Mouse (Mus musculus) midbrain, embryonic 11.5 days (tissue): ENCODE data around the gene Calml3. TPM values are rescaled to one million over a fixed set of nuclear protein-coding genes. Genes with fewer than 3 reads are reported as not detected.
"Not testable (repeated sequence)": the region's sequence is repeated elsewhere in the genome, so short reads cannot be mapped to it uniquely, and the experiment has no call there.

Experiments
- ATAC-seq: fragments of 200-750 bp; cut with Nextera tagmentation; 2 replicates; pipeline ENCODE4 v1.8.0; 2017; ENCODE audit warnings: moderate TSS enrichment, moderate library complexity; ENCODE audit not compliant: low FRiP score
- DNase-seq: peaks from one replicate; pipeline ENCODE4 v3.0.0; 2015; ENCODE audit warnings: low spot score; ENCODE audit errors: missing footprints
- H3K27ac ChIP-seq: fragments of 300-500 bp; sonication (generic); 2 replicates; pipeline ENCODE4 v1.5.1; 2014; ENCODE audit warnings: low read depth, low read length
- H3K27me3 ChIP-seq: fragments of 300-500 bp; sonication (generic); 2 replicates; pipeline ENCODE4 v1.6.1; 2014; ENCODE audit warnings: mild to moderate bottlenecking, low read length, moderate library complexity, mixed read lengths; ENCODE audit not compliant: control insufficient read depth, insufficient read depth
- H3K36me3 ChIP-seq: fragments of 300-500 bp; sonication (generic); 2 replicates; pipeline ENCODE4 v1.6.1; 2014; ENCODE audit warnings: mild to moderate bottlenecking, low read length, moderate library complexity, mixed read lengths; ENCODE audit not compliant: control insufficient read depth, insufficient read depth
- H3K4me1 ChIP-seq: fragments of 300-500 bp; sonication (generic); 2 replicates; pipeline ENCODE4 v1.6.1; 2014; ENCODE audit warnings: low read length; ENCODE audit not compliant: control insufficient read depth, insufficient read depth
- H3K4me2 ChIP-seq: fragments of 300-500 bp; sonication (generic); 2 replicates; pipeline ENCODE4 v1.6.1; 2014; ENCODE audit warnings: mild to moderate bottlenecking, moderate library complexity
- H3K4me3 ChIP-seq: fragments of 300-500 bp; sonication (generic); 2 replicates; pipeline ENCODE4 v1.5.1; 2014; ENCODE audit warnings: low read depth, low read length
- H3K9ac ChIP-seq: fragments of 300-500 bp; sonication (generic); 2 replicates; pipeline ENCODE4 v1.6.1; 2014; ENCODE audit warnings: low read length
- H3K9me3 ChIP-seq: fragments of 300-500 bp; sonication (generic); 2 replicates; pipeline ENCODE4 v1.6.1; 2016; ENCODE audit warnings: low read length; ENCODE audit not compliant: control insufficient read depth
- WGBS: fragments of 180-500 bp; shearing (Covaris S2); extraction: QIAGEN DNeasy Blood & Tissue Kit; methylation state at CpG from one replicate; pipeline ENCODE4 v1.1.7; 2014; 5-methylcytosine and 5-hydroxymethylcytosine counted together
- polyA plus RNA-seq: library from polyadenylated mRNA; unstranded; fragments of >200 nt; fragmentation: Nextera tagmentation; extraction: Ambion mirVana; gene quantifications from 2 replicates; pipeline ENCODE4 v1.2.1, GENCODE M21; 2014

The Calml3 gene
- not detected in 2 replicates for polyA plus RNA-seq

DNA sequence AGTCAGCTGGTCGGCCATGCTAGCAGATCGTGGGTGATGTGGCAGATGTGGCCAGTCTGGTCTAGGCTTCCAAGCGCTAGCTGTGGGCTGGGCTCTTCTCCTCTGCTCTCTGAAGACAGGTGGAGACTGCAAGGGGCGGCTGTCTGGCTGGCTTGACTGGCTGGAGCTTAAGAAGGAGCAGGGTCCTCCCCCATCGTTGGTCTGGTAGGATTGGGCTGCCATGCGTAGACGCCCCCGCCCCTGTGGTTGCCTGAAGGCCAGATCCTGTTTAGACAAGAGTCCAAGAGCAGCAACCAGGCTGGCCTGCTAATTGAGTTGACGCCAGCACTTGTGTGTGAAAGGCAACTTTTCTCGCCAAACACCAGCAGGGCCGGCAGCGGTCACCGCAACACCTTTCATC is at the start of gene Calml3:
TSS of gene Calml3 (minus strand) at position 131 of the 400 bp plus-strand sequence.
- no peak for DNase-seq
- H3K4me3 ChIP-seq: no peak within 1 kb of the TSS
- H3K4me2 ChIP-seq: no peak within 1 kb of the TSS
- H3K4me1 ChIP-seq: no peaks in the 10 kb centered on the region
- H3K27me3 ChIP-seq: no peaks in the 10 kb centered on the region
- no peak for ATAC-seq
- no peak within 1 kb of the TSS for H3K9ac ChIP-seq
- WGBS: 88% methylated on average over 13 of the region's 13 CpGs
- H3K27ac ChIP-seq: no peak within 1 kb of the TSS
- H3K36me3 ChIP-seq: no peaks in the 10 kb centered on the region
- no peaks in the 10 kb centered on the region for H3K9me3 ChIP-seq

DNA sequence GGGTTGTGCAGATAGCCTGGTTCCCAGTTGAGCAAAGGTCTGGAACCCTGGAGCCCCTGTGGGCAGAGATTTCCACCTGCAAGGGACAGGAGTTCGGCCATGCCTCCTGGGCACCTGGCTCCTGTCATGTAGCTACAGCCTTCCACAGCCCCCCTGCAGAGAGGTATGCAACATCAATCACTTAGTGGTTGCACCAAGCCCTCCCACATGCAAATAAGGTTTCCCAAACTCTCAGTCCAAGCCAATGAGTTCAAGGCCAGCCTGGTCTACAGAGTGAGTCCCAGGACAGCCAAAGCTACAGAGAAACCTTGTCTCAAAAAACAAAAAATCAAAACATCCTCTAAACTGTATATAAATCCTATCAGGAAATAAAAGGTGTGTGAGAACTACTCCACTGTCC is 46.2 kb upstream of the Calml3 start:
- Histone ChIP-seq H3K9me3 (no peaks in the 10 kb centered on the region), H3K27me3 (no peaks in the 10 kb centered on the region), H3K36me3 (no peaks in the 10 kb centered on the region), H3K27ac (no peak overlapping the region), H3K4me1 (no peaks in the 10 kb centered on the region), H3K4me2 (no peak overlapping the region), H3K9ac (no peak overlapping the region), H3K4me3 (no peak overlapping the region)
- ATAC-seq (no peak), DNase-seq (no peak)
- 67% methylated on average over 1 of the region's 1 CpGs for WGBS

DNA sequence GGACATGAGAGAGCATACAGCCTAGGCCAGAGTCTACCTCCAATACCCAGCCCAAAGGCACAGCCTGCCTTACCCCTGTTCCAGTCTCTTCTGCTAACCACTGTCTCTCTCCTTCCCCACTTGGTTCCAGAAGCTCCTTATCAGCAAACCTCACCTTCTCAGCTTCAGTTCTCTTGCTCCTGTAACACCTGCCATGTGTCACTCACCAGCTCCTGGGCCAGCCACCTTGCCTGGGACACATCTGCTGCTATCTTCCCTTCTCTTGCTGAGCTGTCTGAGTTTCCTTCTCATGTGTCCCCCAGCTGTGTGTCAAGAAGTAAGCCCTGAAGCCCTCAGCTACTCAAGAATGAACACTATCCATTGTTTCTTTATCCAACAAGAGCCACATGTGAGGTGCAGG is 36.5 kb upstream of the Calml3 start:
- not testable (repeated sequence) for H3K27ac ChIP-seq, DNase-seq, H3K36me3 ChIP-seq, ATAC-seq, H3K9me3 ChIP-seq, H3K4me3 ChIP-seq, H3K9ac ChIP-seq, H3K4me2 ChIP-seq, H3K27me3 ChIP-seq, H3K4me1 ChIP-seq

GRCm38 (mm10) chr13:3837312-3837807 is 33.2 kb upstream of the Calml3 start, which contains the start of gene Calm4:
Gene Calm4 (plus strand): TSS chr13:3837757.
- H3K4me2 ChIP-seq, H3K9ac ChIP-seq, H3K9me3 ChIP-seq, DNase-seq, H3K4me1 ChIP-seq, H3K36me3 ChIP-seq, ATAC-seq, H3K27ac ChIP-seq, H3K27me3 ChIP-seq, H3K4me3 ChIP-seq: not testable (repeated sequence)

- not testable (repeated sequence) for H3K4me2 ChIP-seq, ATAC-seq, H3K4me3 ChIP-seq, H3K9ac ChIP-seq, H3K9me3 ChIP-seq, H3K27ac ChIP-seq, H3K4me1 ChIP-seq, DNase-seq, H3K36me3 ChIP-seq, H3K27me3 ChIP-seq
These were observed 29.5 kb upstream of the Calml3 start for GRCm38 (mm10) chr13:3833644-3834043.

GRCm38 (mm10) chr13:3832450-3832849 is 28.3 kb upstream of the Calml3 start:
- no peaks in the 10 kb centered on the region for H3K4me1 ChIP-seq
- no peaks in the 10 kb centered on the region for H3K9me3 ChIP-seq
- ATAC-seq: no peak
- 82% methylated on average over 2 of the region's 2 CpGs for WGBS
- no peak overlapping the region for H3K4me3 ChIP-seq
- H3K9ac ChIP-seq: no peak overlapping the region
- no peak overlapping the region for H3K4me2 ChIP-seq
- H3K27me3 ChIP-seq: no peaks in the 10 kb centered on the region
- H3K27ac ChIP-seq: no peak overlapping the region
- H3K36me3 ChIP-seq: no peaks in the 10 kb centered on the region
- DNase-seq: no peak

GRCm38 (mm10) chr13:3831994-3832393 is 27.9 kb upstream of the Calml3 start:
- ATAC-seq (no peak), DNase-seq (no peak)
- no peaks in the 10 kb centered on the region for H3K9me3 ChIP-seq
- no peak overlapping the region for H3K9ac ChIP-seq
- no peaks in the 10 kb centered on the region for H3K4me1 ChIP-seq
- WGBS: 56% methylated on average over 1 of the region's 1 CpGs
- no peaks in the 10 kb centered on the region for H3K27me3 ChIP-seq
- no peaks in the 10 kb centered on the region for H3K36me3 ChIP-seq
- H3K27ac ChIP-seq: no peak overlapping the region
- no peak overlapping the region for H3K4me2 ChIP-seq
- H3K4me3 ChIP-seq: no peak overlapping the region

DNA sequence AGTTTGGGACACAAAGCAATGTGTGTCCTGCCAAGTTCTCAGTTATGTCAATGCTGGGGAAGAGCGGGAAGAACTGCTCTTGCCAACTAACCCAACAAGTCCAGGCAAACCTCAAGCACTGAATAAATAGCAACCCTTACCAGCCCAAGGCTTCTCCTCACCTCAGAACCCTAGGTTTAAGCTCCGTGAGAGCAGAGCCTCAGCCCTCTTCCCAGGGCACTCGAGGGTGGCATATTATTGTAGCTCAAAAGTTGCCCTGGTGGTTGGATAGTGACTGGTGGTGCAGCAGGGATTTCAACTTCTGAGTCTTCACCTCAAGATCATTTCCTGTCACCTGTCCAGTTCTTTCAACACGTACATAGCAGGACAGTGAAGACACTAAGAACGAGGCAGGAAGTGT is 27.4 kb upstream of the Calml3 start:
- WGBS: 86% methylated on average over 5 of the region's 5 CpGs
- H3K9ac ChIP-seq: no peak overlapping the region
- no peak for DNase-seq
- H3K27me3 ChIP-seq: no peaks in the 10 kb centered on the region
- no peaks in the 10 kb centered on the region for H3K4me1 ChIP-seq
- H3K4me2 ChIP-seq: no peak overlapping the region
- no peak overlapping the region for H3K4me3 ChIP-seq
- H3K9me3 ChIP-seq: no peaks in the 10 kb centered on the region
- no peak overlapping the region for H3K27ac ChIP-seq
- no peaks in the 10 kb centered on the region for H3K36me3 ChIP-seq
- ATAC-seq: no peak

DNA sequence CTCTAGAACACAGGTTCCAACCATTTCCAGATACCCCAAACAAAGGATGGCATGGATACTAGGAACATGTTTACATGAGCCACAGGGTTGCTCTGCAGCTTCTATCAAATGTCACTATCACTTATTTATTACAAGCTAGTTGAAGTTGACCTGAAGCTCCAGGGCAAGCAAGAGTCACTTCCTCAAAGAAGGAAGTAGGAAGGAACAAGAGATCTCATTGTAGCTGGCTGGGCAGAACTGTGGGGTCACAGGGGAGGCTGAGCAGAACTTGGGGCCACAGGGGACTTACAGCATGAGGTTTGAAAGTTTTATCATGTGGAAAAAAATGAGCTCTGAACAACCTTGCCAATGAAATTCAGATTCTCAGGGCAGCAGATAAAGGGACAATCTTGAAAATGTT is 21.6 kb upstream of the Calml3 start:
- no peaks in the 10 kb centered on the region for H3K9me3 ChIP-seq
- no peak overlapping the region for H3K27ac ChIP-seq
- no peak overlapping the region for H3K4me2 ChIP-seq
- no peaks in the 10 kb centered on the region for H3K4me1 ChIP-seq
- no peaks in the 10 kb centered on the region for H3K27me3 ChIP-seq
- no peak overlapping the region for H3K9ac ChIP-seq
- DNase-seq (no peak), ATAC-seq (no peak)
- H3K36me3 ChIP-seq: no peaks in the 10 kb centered on the region
- H3K4me3 ChIP-seq: no peak overlapping the region

- ATAC-seq (no peak), DNase-seq (no peak)
- no peak overlapping the region for H3K4me2 ChIP-seq
- H3K9ac ChIP-seq: no peak overlapping the region
- no peaks in the 10 kb centered on the region for H3K27me3 ChIP-seq
- H3K4me1 ChIP-seq: no peaks in the 10 kb centered on the region
- WGBS: 70% methylated on average over 4 of the region's 4 CpGs
- no peak overlapping the region for H3K27ac ChIP-seq
- H3K4me3 ChIP-seq: no peak overlapping the region
- H3K9me3 ChIP-seq: no peaks in the 10 kb centered on the region
- no peaks in the 10 kb centered on the region for H3K36me3 ChIP-seq
These were observed 18.0 kb upstream of the Calml3 start for GRCm38 (mm10) chr13:3822105-3822504.
